Mouse (Mus musculus) MEL (cell line): ENCODE data around the gene Pde4dip.

Experiments used
- CTCF ChIP-seq, 3 experiments: IDR thresholded peaks in 2 of 3; conservative IDR thresholded peaks in 1 of 3; 2 replicates each; pipeline ENCODE4 v1.5.1; 2011 to 2012; ENCODE audit warnings: low read length in 3 of 3, low read depth in 2 of 3, mild to moderate bottlenecking in 2 of 3, improper control_type of control experiment in 1 of 3, inconsistent platforms in 1 of 3, mixed read lengths in 1 of 3, moderate library complexity in 1 of 3; ENCODE audit not compliant: control insufficient read depth in 1 of 3, insufficient read depth in 1 of 3, poor library complexity in 1 of 3, severe bottlenecking in 1 of 3
- NELFE ChIP-seq: IDR thresholded peaks from 2 replicates; pipeline ENCODE4 v1.6.1; 2011; ENCODE audit warnings: low read depth, low read length, improper control_type of control experiment
- TAL1 ChIP-seq: IDR thresholded peaks from 2 replicates; pipeline ENCODE4 v1.6.1; 2012; ENCODE audit warnings: mild to moderate bottlenecking, inconsistent platforms, low read length, moderate library complexity, mixed read lengths

- TF ChIP-seq TAL1 (no peak), NELFE (no peak), CTCF (IDR thresholded peaks at IDR 0.05 in 2 of 3, conservative IDR thresholded peaks at IDR 0.05 in 1 of 3; ENCODE audit: control insufficient read depth in 1 of 3, insufficient read depth in 1 of 3, low read depth in 2 of 3, low read length in 3 of 3, poor library complexity in 1 of 3, severe bottlenecking in 1 of 3) (no peak)
Observed at GRCm38 (mm10) chr3:97761168-97761567, 127.3 kb downstream of the Pde4dip start.
